Mouse (Mus musculus) naive thymus-derived CD4-positive, alpha-beta T cell, adult 5 months (primary cell): ENCODE measurements around the gene Map1lc3a. TPM values are rescaled to one million over a fixed set of nuclear protein-coding genes. Genes with fewer than 3 reads are reported as not detected.

Source experiments
- polyA plus RNA-seq: library from polyadenylated mRNA; unstranded; fragments of 100-300 nt; shearing (Covaris generic); gene quantifications from one replicate; pipeline ENCODE4 v1.2.1, GENCODE M21; 2017

Map1lc3a gene
- 87.8 TPM for polyA plus RNA-seq

DNA sequence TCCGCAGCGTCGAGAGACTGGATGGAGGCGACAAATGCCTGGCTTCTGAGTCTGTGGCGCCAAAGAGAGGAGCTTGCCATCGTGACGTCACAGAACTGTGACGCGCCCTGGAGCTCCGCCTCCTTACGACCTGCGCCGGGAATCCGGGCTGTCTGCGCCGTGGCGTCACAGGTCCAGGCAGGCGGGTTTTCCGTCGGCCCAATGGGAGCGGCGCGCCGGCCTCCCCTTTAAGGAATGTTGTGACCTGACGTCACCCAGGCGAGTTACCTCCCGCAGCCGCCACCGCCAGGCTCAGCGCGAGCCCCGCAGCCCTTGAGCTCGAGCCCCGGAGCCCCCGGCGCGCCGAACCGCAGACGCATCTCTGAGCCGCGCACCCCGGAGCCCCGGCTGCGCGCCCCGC lies at the start of gene Map1lc3a:
Gene Map1lc3a, plus strand, starts transcription at position 103 of the 400 bp plus-strand sequence.

DNA sequence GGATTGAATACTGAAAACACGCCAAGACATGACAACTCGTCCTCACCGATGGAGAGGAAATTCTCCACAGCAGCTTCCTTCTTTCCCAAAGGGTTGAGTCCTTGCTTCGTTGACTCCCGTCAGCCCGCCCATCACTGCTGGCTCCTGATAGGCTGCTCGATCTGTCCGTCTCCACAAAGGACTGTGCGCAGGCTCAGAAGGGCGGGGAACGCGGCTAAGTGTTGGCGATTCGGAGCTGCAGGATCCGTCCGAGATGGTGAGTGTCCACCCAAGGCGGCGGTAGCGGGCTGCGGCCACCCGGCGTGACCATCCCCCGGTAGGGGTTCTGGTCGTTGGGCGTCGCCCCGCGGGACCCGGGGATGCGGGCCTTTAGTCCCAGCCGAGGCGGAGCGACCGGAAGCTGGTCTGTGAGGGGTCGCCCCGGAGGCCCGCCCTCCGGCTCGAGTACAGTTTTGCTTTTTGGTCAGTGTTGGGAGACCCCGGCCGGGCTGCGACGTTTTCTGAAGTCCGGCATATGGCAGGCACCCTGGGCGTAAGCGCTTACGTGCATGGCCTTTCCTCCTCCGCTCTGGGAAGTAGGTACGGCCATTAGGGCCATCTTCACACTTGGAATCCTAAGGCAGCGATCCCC lies 39.6 kb upstream of the Map1lc3a start, which contains the start of gene Dynlrb1:
Gene Dynlrb1, plus strand, starts transcription at position 172 of the 631 bp plus-strand sequence.

Other genes starting within 250 kb of the Map1lc3a start
- 36.2 TPM for gene Ahcy, start 201.8 kb upstream of the Map1lc3a start, polyA plus RNA-seq
- gene Itch, start 142.8 kb upstream of the Map1lc3a start, polyA plus RNA-seq, result 122 TPM
- 166 TPM for gene Dynlrb1, start 39.8 kb upstream of the Map1lc3a start, polyA plus RNA-seq
- gene Pigu, start 81.1 kb downstream of the Map1lc3a start, polyA plus RNA-seq, result 24.6 TPM
- 32.5 TPM for gene Trp53inp2, start 104.8 kb downstream of the Map1lc3a start, polyA plus RNA-seq
- 34.7 TPM for gene Ncoa6, start 197.6 kb downstream of the Map1lc3a start, polyA plus RNA-seq
- 106 TPM for gene Acss2, start 241.7 kb downstream of the Map1lc3a start, polyA plus RNA-seq
- 4.5 TPM for gene Ggt7, start 241.9 kb downstream of the Map1lc3a start, polyA plus RNA-seq